Mouse (Mus musculus) heart, adult 18-20 months (tissue): ENCODE measurements at regions not wholly inside any gene's neighbourhood (a gene's known extent, or its start where the extent isn't known, plus 50 kb on each side); places are given as distances from the start of the nearest gene placed in this dataset.

Experiments
- DNase-seq, 2 experiments: peaks; one replicate each; pipeline ENCODE4 v3.0.0; 2021 to 2022; ENCODE audit warnings: mixed read lengths in 1 of 2

GRCm38 (mm10) chr1:61273843-61274242 lies 296.1 kb downstream of the Icos start:
- DNase-seq = no peak

GRCm38 (mm10) chr1:61274244-61274643 lies 296.5 kb downstream of the Icos start:
- no peak for DNase-seq

- peak; percentile 14 to 62 for DNase-seq
These were observed 299.5 kb downstream of the Icos start for GRCm38 (mm10) chr1:61277170-61277710.

DNA sequence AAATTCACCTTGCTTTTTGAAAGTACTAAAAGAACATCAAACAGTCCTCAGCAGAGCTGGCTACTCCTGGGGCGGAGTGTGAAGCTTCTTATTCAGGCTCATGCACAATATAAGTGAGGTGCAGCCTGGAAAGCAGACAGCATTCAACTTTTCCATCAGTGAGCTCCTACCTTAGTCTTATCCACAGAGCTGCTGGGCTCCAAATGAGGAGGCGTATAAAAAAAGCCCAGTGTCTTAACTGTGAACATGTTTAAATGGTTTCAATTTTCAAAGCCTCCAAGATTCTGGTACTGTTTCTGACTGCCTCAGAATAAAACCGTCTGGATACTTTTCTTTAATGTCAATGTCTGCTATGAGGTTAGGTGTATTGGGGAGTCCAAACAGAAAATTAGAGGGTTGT lies 310.5 kb downstream of the Icos start:
- no peak for DNase-seq

DNA sequence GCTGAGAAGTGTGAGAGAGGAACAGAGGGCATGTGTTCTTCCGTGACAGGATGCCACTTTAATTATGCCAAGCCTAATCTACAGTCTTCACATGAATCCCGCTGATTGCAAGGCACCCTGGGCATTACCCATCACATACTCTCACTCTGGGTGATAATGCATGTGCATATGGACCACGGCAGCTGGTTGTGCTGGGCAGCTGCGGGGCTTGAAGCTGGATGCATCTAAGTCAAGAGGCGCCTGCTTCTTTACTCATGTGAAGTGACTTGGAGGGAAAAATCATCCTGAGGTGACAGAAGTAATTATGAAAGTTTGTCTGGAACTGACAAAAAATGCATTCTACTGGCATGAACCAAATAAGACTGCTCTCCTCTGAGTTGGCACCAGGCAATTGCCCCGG lies 311.2 kb downstream of the Icos start:
- DNase-seq = no peak

DNA sequence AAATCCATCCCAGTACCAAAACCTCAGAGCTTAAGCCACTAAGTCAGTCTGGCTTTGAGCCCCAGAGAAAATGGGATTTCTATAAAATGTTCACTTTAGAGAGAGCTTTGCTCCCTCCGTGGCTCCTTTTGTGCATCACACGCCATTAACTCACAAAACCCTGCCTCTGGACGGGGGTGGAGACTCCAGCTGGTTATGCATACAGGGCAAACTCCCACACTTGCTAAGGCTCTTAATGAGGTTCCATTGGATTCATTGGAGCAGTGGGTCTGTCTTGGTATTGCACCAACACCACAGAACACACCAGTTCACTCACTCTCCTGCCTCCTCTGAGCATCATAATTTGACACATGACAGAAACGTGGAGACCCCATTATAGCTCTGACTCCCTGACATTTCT lies 311.8 kb downstream of the Icos start:
- no peak for DNase-seq

DNA sequence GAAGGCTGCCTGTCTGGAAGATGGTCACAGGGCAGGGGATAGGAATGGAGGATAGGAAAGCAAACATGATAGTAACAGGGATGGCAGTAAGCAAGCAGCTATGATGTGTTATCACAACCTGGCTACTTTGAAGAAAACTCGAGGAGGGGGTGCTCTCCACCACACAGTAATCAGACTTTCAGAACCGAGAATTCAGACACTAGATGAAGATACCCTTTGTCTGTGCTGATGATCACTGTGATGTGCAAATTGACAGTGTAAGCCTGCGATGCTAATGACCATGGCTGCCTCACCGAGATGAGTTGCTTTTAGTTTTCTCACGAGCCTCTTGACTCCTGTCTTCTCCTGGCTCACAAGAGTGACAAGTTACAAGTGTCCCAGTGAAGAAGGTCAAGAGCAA lies 315.4 kb downstream of the Icos start:
- DNase-seq = no peak

DNA sequence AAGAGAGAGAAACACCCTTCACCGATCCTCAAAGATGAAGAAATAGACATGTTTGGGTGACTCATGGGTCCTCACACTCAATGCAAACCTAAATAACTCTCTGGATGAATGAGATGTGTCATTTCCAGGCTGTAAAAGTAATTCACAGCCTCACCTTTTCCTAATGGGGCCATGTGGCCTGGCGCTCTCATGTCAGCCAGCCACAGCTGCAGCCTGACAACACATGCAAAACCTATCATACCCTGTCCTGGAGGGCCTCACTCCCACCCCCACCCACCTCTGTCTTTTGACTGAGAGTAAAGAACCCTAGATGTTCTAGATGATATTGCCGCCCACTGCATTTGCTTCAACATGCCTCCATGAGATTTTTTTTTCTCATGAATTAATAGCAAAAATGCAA lies 317.5 kb downstream of the Icos start:
- peak in 1 of 2 experiments; percentile 58 for DNase-seq

DNA sequence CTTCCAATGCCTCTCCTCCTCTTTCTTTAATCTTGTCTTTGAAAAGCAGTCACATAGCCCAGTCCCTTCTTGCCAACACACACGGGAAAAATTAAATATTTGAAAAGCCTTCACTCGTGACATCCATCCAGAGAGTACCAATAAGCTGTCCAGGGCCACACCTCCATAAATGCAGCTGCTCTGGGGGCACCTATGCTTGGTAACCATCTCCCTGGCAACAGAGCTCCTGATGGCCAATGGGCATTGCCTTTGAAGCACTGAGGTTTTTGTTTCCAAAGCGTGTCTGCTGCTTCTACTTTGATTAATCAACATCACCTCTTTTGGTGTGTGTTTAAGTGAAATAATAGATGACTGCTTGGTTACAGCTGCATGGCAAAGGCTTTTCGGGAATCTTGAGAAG lies 319.1 kb downstream of the Icos start:
- no peak for DNase-seq

DNA sequence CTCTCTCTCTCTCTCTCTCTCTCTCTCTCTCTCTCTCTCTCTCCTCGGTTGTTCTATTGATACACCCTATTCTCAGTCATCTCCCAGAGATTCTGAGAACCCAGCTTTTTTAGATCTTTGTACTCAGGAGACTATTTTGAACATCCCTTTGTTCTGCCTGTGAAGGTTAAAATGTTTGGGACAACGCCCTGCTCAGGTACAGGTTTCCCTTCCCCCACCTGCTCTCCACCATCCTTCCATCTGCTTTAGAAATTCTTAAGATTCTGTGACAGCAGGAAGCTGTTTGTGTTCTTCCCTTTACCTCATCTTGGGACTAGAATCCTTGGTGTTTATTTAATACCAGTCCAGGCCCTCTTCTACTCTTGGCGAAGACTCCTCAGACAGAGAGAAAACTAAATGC lies 319.6 kb downstream of the Icos start:
- DNase-seq = no peak

- peak; percentile 77 to 80 for DNase-seq
These were observed 320.3 kb downstream of the Icos start for GRCm38 (mm10) chr1:61298064-61298463.

DNA sequence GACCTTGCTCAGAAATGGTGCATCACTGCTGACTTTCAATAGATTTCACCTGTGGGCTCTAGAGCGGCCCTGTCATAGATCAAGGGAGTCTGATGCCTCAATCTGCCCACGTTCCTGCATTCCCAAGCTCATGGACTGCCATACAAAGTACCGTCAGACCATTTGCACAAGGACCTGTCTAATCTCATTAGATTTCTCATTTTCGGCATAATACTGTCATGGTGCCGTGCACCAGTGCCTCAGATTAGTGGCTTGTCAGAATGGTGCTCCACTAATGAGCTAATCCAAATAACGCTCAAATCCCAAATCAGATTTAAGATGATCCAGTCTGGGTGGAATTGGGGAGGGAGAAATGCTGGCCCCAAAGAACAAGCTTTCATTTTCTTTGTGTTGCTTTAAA lies 321.1 kb downstream of the Icos start:
- DNase-seq = no peak

GRCm38 (mm10) chr1:61300491-61300890 lies 322.8 kb downstream of the Icos start:
- no peak for DNase-seq

DNA sequence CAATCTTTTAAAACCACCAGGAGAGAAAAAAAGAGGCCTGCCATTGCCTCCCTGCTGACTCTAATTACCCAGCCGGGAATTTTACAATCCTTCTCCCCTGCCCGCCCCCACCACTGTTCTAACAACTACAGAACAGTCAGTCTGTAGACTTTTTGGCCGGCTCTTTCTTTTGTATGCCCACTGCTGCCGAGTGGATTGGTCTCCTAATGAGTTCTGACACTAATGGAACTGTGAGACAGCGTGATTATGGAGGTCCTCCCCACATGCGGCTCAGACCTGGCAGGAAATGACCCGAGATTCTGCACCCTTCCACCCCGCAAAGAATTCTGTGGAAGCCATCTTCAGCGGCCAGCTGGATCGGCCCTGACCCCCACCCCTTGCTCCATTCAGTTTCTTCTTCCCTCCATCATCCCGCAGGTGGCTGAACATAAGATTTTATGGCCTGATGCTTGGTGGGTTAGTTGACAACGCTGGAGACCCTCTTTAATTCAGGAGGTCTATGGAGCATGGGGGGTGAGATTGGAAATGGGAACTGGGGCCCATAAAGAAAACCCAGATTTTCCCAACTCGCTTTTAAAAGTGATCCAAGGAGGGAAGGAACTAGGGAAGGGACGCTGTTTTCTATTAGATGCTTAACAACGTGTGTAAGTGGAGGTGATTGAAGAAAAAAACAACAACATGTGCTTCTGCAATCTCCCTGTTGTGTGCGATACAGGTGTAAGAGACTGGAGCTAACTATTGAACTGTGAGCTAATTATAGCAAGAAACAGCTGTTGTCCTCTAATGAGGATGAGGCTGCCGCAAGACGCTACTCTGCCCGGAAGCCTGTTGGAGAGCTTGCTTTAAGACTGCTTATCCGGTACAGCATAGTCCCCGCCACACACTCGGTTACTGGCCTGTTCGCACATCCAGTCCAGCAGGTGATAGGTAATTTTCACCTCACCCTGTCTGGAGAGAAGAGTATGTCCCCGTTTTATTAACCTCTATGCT lies 323.6 kb downstream of the Icos start:
- peak in 1 of 2 experiments; percentile 60 for DNase-seq

DNA sequence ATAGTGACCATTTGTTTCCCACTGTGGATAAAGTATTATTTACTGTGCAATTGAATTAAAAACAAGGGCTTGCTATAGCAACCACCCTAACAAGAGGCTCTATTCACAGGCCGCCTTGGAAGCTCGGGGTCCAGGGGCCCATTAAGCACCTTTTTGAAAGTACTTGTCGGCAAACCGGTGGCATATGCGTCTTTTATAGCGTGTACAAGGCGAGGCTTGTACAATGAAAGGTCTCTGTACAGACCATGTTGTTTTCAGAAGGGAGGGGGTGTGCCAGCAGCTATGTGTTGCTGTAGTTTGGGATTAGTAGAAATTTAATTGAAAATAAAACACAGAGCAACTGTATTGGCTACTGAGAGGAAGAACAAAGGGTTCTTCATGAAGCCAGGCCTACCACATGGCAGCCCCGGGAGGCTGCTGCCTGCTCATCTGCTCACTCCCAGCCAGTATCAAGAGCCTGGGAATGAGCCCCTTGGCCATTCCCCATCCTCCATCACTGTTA lies 324.9 kb downstream of the Icos start:
- DNase-seq = no peak

DNA sequence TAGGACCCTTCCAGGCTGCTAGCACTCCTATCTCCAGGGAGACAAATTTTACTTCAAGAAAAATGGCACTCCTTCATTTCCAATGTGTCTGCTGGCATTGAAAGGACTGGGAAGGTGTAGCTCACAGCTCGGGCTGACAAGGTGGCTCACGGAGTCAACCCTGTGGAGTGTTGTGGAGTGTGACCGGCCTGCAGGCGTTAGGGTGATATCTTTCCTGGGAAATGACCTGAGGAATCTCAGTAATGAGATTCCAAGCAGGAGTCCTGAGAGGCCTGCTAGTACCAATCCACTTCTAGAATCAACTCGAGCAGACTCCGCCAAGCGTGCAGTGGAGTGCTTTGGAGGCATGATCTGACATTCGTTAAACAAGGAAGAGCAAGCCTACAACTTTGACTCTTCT lies 328.6 kb downstream of the Icos start:
- no peak for DNase-seq

- DNase-seq = peak in 1 of 2 experiments; percentile 65
These were observed 329.1 kb upstream of the Pard3b start for GRCm38 (mm10) chr1:61309563-61309962.

- DNase-seq = no peak
These were observed 328.4 kb upstream of the Pard3b start for GRCm38 (mm10) chr1:61310063-61310760.

GRCm38 (mm10) chr1:61310761-61311090 lies 327.9 kb upstream of the Pard3b start:
- DNase-seq = peak; percentile 39 to 60

- DNase-seq = no peak
These were observed 325.4 kb upstream of the Pard3b start for GRCm38 (mm10) chr1:61313196-61313595.

DNA sequence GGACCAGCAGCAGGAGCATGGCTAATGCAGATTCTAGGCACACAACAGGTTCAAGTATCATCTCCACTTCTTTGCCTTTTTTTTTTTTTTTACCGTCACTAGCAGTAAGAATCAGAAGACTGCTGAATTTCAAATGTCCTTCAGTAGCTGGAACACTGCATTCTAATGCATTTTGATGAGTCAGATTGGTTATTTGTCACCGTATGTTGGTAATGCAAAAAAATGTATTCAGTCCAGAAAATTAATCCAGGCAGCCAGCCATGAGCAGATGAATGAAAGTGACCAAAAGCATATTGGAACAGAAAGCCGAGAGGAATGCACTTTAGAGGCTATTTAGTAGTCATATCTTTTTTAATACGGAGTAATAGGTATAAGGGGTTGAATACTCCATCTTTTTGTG lies 322.4 kb upstream of the Pard3b start:
- no peak for DNase-seq

GRCm38 (mm10) chr1:61316736-61317135 lies 321.9 kb upstream of the Pard3b start:
- peak in 1 of 2 experiments; percentile 60 for DNase-seq

GRCm38 (mm10) chr1:61318042-61318441 lies 320.6 kb upstream of the Pard3b start:
- DNase-seq = no peak
